Mouse (Mus musculus) kidney, postnatal 10 days (tissue): ENCODE data around the gene Ddx25.

Experiments used
- DNase-seq: peaks from one replicate; pipeline ENCODE4 v3.0.0; 2021; ENCODE audit warnings: mixed read lengths

Gene Ddx25

GRCm38 (mm10) chr9:35493033-35493732 is 65.1 kb downstream of the Ddx25 start:
- no peak for DNase-seq

GRCm38 (mm10) chr9:35491109-35491866 is 67.0 kb downstream of the Ddx25 start:
- no peak for DNase-seq

- DNase-seq = peak; percentile 17
These were observed 69.8 kb downstream of the Ddx25 start for GRCm38 (mm10) chr9:35488496-35488895.
